Mouse (Mus musculus): ENCODE data around the gene Arap1. TPM values are rescaled to one million over a fixed set of nuclear protein-coding genes. Genes with fewer than 3 reads are reported as not detected.
A peak's percentile ranks its signal among the peaks of the same experiment; 100 is the strongest.

Arap1 gene
- polyA plus RNA-seq, 1 experiment from 2014 or later = 32.6 TPM

GRCm38 (mm10) chr7:101349861-101350260 is 2.0 kb downstream of the Arap1 start:
- H3K27me3 ChIP-seq (ENCODE audit: control insufficient read depth, insufficient read depth, low read length) = peaks cover 12% of the 10 kb centered on the region; the same call in 1 of the 2 replicates
- WGBS = 62% methylated on average over 2 of the region's 2 CpGs
- no peak overlapping the region for H3K4me2 ChIP-seq (ENCODE audit: low read depth, low read length)

GRCm38 (mm10) chr7:101352404-101352803 is 4.5 kb downstream of the Arap1 start:
- Histone ChIP-seq H3K9ac (ENCODE audit: low read length) (no peak overlapping the region), H3K27me3 (ENCODE audit: control insufficient read depth, insufficient read depth, low read length) (peaks cover 8% of the 10 kb centered on the region; the same call in 1 of the 2 replicates), H3K4me1 (ENCODE audit: control insufficient read depth, insufficient read depth, low read length) (peaks cover 20% of the 10 kb centered on the region), H3K9me3 (replicated peaks; ENCODE audit: control insufficient read depth, low read length) (no peaks in the 10 kb centered on the region), H3K4me2 (ENCODE audit: low read depth, low read length) (no peak overlapping the region), H3K4me3 (ENCODE audit: low read length) (no peak overlapping the region), H3K36me3 (ENCODE audit: control insufficient read depth, insufficient read depth) (no peaks in the 10 kb centered on the region), H3K27ac (ENCODE audit: low read length) (no peak overlapping the region)
- no peak for ATAC-seq (replicated peaks; ENCODE audit: extremely low read depth, insufficient read depth, low FRiP score)
- 76% methylated on average over 4 of the region's 4 CpGs for WGBS

More at GRCm38 (mm10) chr7:101349861-101350260, 2.0 kb downstream of the Arap1 start:
- peaks cover 19% of the 10 kb centered on the region for H3K4me1 ChIP-seq (ENCODE audit: control insufficient read depth, insufficient read depth, low read length)
- no peaks in the 10 kb centered on the region for H3K36me3 ChIP-seq (ENCODE audit: control insufficient read depth, insufficient read depth)
- no peak overlapping the region for H3K4me3 ChIP-seq (ENCODE audit: low read length)
- H3K9ac ChIP-seq (ENCODE audit: low read length) = no peak overlapping the region
- H3K27ac ChIP-seq (ENCODE audit: low read length) = no peak overlapping the region
- H3K9me3 ChIP-seq (replicated peaks; ENCODE audit: control insufficient read depth, low read length) = no peaks in the 10 kb centered on the region
- ATAC-seq (replicated peaks; ENCODE audit: extremely low read depth, insufficient read depth, low FRiP score) = no peak

DNA sequence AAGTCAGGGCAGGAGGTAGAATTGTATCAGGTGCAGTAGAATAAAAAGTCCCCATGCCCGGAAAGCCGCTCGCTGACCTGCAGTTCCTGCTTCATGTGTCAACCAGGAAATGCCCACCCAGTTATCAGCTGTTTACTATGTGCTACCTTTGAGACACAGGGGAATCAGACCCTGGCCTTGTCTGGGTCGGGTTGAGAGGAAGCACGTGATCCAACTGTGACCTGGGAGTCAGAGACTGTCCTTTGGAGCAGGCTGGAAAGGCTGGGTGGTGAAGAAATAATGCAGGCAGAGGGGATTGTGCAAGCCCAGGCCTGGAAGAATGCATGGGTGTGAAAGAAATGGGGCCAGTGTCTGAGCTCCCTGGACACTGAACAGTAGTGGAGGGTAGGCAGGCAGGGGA is 6.6 kb downstream of the Arap1 start:
- Histone ChIP-seq H3K4me3 (ENCODE audit: low read length) (no peak overlapping the region), H3K27me3 (ENCODE audit: control insufficient read depth, insufficient read depth, low read length) (no peaks in the 10 kb centered on the region), H3K36me3 (ENCODE audit: control insufficient read depth, insufficient read depth) (no peaks in the 10 kb centered on the region), H3K9ac (ENCODE audit: low read length) (peak overlapping the region; percentile 22; the same call in 1 of the 2 replicates), H3K9me3 (replicated peaks; ENCODE audit: control insufficient read depth, low read length) (no peaks in the 10 kb centered on the region), H3K4me2 (ENCODE audit: low read depth, low read length) (no peak overlapping the region), H3K27ac (ENCODE audit: low read length) (no peak overlapping the region), H3K4me1 (ENCODE audit: control insufficient read depth, insufficient read depth, low read length) (peaks cover 10% of the 10 kb centered on the region; the same call in 1 of the 2 replicates)
- no peak for ATAC-seq (replicated peaks; ENCODE audit: extremely low read depth, insufficient read depth, low FRiP score)
- 54% methylated on average over 5 of the region's 5 CpGs for WGBS

GRCm38 (mm10) chr7:101355551-101356100 is 7.8 kb downstream of the Arap1 start:
- no peaks in the 10 kb centered on the region for H3K27me3 ChIP-seq (ENCODE audit: control insufficient read depth, insufficient read depth, low read length)
- H3K4me3 ChIP-seq (ENCODE audit: low read length) = no peak overlapping the region
- ATAC-seq (replicated peaks; ENCODE audit: extremely low read depth, insufficient read depth, low FRiP score) = no peak
- no peak overlapping the region for H3K4me2 ChIP-seq (ENCODE audit: low read depth, low read length)
- H3K27ac ChIP-seq (ENCODE audit: low read length) = no peak overlapping the region
- H3K4me1 ChIP-seq (ENCODE audit: control insufficient read depth, insufficient read depth, low read length) = peaks cover 10% of the 10 kb centered on the region; the same call in 1 of the 2 replicates
- no peaks in the 10 kb centered on the region for H3K36me3 ChIP-seq (ENCODE audit: control insufficient read depth, insufficient read depth)
- WGBS = 91% methylated on average over 6 of the region's 6 CpGs
- no peaks in the 10 kb centered on the region for H3K9me3 ChIP-seq (replicated peaks; ENCODE audit: control insufficient read depth, low read length)
- no peak overlapping the region for H3K9ac ChIP-seq (ENCODE audit: low read length)

DNA sequence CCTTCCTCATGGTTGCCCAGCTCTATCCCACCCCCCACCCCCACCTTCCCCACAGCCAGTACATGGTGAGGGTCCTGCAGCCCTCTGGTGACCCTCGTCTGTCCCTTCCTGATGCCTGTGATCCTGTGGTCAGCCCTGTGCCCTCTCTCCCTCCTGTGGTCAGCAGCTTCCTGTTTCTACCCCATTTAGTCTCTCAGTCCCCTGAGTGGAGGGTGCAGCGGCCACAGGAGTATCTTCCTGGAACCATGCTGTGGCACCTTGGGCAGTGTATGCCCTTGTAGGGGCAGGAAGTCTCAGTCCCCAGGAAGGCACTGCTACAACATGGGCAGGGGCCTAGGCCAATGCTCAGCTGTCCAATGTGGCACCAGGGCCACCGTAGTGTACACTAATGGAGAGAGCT is 9.0 kb downstream of the Arap1 start:
- H3K36me3 ChIP-seq (ENCODE audit: control insufficient read depth, insufficient read depth) = no peaks in the 10 kb centered on the region
- peaks cover 10% of the 10 kb centered on the region for H3K4me1 ChIP-seq (ENCODE audit: control insufficient read depth, insufficient read depth, low read length)
- no peak for ATAC-seq (replicated peaks; ENCODE audit: extremely low read depth, insufficient read depth, low FRiP score)
- no peak overlapping the region for H3K4me3 ChIP-seq (ENCODE audit: low read length)
- H3K4me2 ChIP-seq (ENCODE audit: low read depth, low read length) = no peak overlapping the region
- H3K9me3 ChIP-seq (replicated peaks; ENCODE audit: control insufficient read depth, low read length) = no peaks in the 10 kb centered on the region
- no peaks in the 10 kb centered on the region for H3K27me3 ChIP-seq (ENCODE audit: control insufficient read depth, insufficient read depth, low read length)
- H3K27ac ChIP-seq (ENCODE audit: low read length) = no peak overlapping the region
- no peak overlapping the region for H3K9ac ChIP-seq (ENCODE audit: low read length)
- 62% methylated on average over 3 of the region's 3 CpGs for WGBS

- H3K27ac ChIP-seq (ENCODE audit: low read length) = no peak overlapping the region
- H3K4me2 ChIP-seq (ENCODE audit: low read depth, low read length) = no peak overlapping the region
- H3K4me1 ChIP-seq (ENCODE audit: control insufficient read depth, insufficient read depth, low read length) = peaks cover 4% of the 10 kb centered on the region
- ATAC-seq (replicated peaks; ENCODE audit: extremely low read depth, insufficient read depth, low FRiP score) = no peak
- no peaks in the 10 kb centered on the region for H3K9me3 ChIP-seq (replicated peaks; ENCODE audit: control insufficient read depth, low read length)
- H3K36me3 ChIP-seq (ENCODE audit: control insufficient read depth, insufficient read depth) = no peaks in the 10 kb centered on the region
- 52% methylated on average over 3 of the region's 3 CpGs for WGBS
- H3K27me3 ChIP-seq (ENCODE audit: control insufficient read depth, insufficient read depth, low read length) = no peaks in the 10 kb centered on the region
- H3K4me3 ChIP-seq (ENCODE audit: low read length) = no peak overlapping the region
- no peak overlapping the region for H3K9ac ChIP-seq (ENCODE audit: low read length)
Observed at GRCm38 (mm10) chr7:101360406-101360805, 12.5 kb downstream of the Arap1 start.

DNA sequence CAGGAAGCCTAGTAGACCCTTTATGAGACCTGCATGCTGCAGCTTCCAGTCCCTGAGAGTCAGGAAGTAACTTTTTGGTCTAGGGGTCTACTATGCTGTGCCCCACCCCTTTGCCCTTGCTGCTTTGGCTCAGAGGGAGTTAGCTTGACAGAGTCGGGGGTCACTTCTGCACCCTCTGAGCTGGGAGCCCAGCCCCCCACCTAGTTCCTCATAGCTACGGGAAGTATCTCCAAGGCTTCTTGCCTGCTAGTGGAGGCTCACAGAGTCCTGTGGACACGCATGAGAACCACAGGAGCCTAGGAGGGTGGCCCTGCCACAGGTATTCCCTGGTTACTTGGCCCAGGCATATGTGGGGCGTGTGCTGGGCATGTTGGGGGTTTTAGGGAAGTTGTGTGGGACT is 13.2 kb downstream of the Arap1 start:
- Histone ChIP-seq H3K4me3 (ENCODE audit: low read length) (no peak overlapping the region), H3K27me3 (ENCODE audit: control insufficient read depth, insufficient read depth, low read length) (no peaks in the 10 kb centered on the region), H3K4me1 (ENCODE audit: control insufficient read depth, insufficient read depth, low read length) (peaks cover 4% of the 10 kb centered on the region), H3K9me3 (replicated peaks; ENCODE audit: control insufficient read depth, low read length) (no peaks in the 10 kb centered on the region), H3K9ac (ENCODE audit: low read length) (no peak overlapping the region), H3K4me2 (ENCODE audit: low read depth, low read length) (no peak overlapping the region), H3K27ac (ENCODE audit: low read length) (no peak overlapping the region), H3K36me3 (ENCODE audit: control insufficient read depth, insufficient read depth) (no peaks in the 10 kb centered on the region)
- WGBS = 80% methylated on average over 4 of the region's 4 CpGs
- no peak for ATAC-seq (replicated peaks; ENCODE audit: extremely low read depth, insufficient read depth, low FRiP score)

- H3K9ac ChIP-seq (ENCODE audit: low read length) = no peak overlapping the region
- H3K4me1 ChIP-seq (ENCODE audit: control insufficient read depth, insufficient read depth, low read length) = peaks cover 4% of the 10 kb centered on the region
- 64% methylated on average over 4 of the region's 4 CpGs for WGBS
- H3K4me2 ChIP-seq (ENCODE audit: low read depth, low read length) = no peak overlapping the region
- no peaks in the 10 kb centered on the region for H3K9me3 ChIP-seq (replicated peaks; ENCODE audit: control insufficient read depth, low read length)
- H3K27ac ChIP-seq (ENCODE audit: low read length) = no peak overlapping the region
- no peak; the same call in 1 of the 2 replicates for ATAC-seq (replicated peaks; ENCODE audit: extremely low read depth, insufficient read depth, low FRiP score)
- no peaks in the 10 kb centered on the region for H3K36me3 ChIP-seq (ENCODE audit: control insufficient read depth, insufficient read depth)
- no peak overlapping the region for H3K4me3 ChIP-seq (ENCODE audit: low read length)
- H3K27me3 ChIP-seq (ENCODE audit: control insufficient read depth, insufficient read depth, low read length) = no peaks in the 10 kb centered on the region
Observed at GRCm38 (mm10) chr7:101361767-101362166, 13.9 kb downstream of the Arap1 start.

GRCm38 (mm10) chr7:101362791-101363191 is 14.9 kb downstream of the Arap1 start:
- WGBS = 59% methylated on average over 5 of the region's 5 CpGs
- H3K27ac ChIP-seq (ENCODE audit: low read length) = no peak overlapping the region
- H3K9ac ChIP-seq (ENCODE audit: low read length) = no peak overlapping the region
- H3K9me3 ChIP-seq (replicated peaks; ENCODE audit: control insufficient read depth, low read length) = no peaks in the 10 kb centered on the region
- H3K36me3 ChIP-seq (ENCODE audit: control insufficient read depth, insufficient read depth) = no peaks in the 10 kb centered on the region
- H3K27me3 ChIP-seq (ENCODE audit: control insufficient read depth, insufficient read depth, low read length) = no peaks in the 10 kb centered on the region
- no peaks in the 10 kb centered on the region; the same call in 1 of the 2 replicates for H3K4me1 ChIP-seq (ENCODE audit: control insufficient read depth, insufficient read depth, low read length)
- no peak overlapping the region for H3K4me2 ChIP-seq (ENCODE audit: low read depth, low read length)
- 0 out of 2 replicates have a peak, but pooled peaks have one; percentile 46 for ATAC-seq (replicated peaks; ENCODE audit: extremely low read depth, insufficient read depth, low FRiP score)
- H3K4me3 ChIP-seq (ENCODE audit: low read length) = no peak overlapping the region
